Mouse (Mus musculus) gastrocnemius, adult 8-10 months (tissue): Measurements from ENCODE around the gene Pcnx. TPM values are rescaled to one million over a fixed set of nuclear protein-coding genes. Genes with fewer than 3 reads are reported as not detected.

Experiments used
- DNase-seq, 2 experiments: peaks; one replicate each; pipeline ENCODE4 v3.0.0; 2022; ENCODE audit warnings: low spot score in 2 of 2
- total RNA-seq, 4 experiments: library from RNA; stranded (reverse); gene quantifications; 2 replicates each; pipeline ENCODE4 v1.2.4; 2022

Pcnx gene
- total RNA-seq: 10 to 100 TPM; 47.1 to 67.9 (median 59.7) TPM

DNA sequence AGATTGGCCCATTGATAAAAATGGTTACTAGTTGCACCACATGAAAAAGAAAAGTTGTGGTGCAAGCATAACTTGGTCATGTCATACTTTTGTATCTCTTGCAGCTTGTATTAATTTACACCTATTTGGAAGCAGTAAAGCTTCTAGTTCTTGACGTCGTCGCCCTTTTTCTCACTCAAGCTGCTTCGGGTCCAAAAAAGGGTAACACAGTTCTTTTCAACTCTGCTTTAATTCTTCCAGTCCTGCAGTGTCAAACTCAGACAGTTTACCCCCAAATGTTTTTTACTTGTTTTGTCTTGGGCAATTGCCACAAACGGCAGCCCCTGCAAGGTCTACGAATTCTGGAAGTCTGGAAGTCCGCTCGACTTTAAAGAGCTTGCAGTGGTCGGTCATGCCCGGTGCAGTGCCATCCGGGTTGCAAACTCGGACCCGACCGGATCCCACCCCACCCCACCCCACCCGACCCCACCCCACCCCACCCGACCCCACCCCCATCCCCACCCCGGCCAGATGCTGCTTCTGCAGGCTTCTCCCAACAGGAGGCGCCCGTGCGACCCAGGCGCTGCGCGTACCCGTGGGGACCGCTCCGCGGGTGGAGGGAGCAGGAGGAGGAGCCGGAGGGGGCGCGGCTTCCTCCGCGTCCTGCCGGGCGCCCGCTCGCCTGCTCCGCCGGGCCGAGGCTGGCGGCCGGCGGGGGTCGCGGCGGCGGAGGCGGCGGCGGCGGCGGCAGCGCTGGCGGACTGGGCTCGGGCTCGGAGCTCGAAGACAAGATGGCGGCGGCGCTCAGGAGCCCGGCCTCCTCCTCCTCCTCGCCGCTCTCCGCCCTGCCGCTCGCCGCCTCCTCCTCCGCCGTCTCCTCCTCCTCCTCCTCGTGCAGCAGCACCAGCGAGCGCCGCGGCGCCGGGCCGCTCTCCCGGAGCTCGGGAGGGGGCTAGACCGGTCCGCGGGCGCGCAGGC is at the start of gene Pcnx:
Gene Pcnx, plus strand, starts transcription at position 673 of the 957 bp plus-strand sequence.
- peak; percentile 61 to 77 for DNase-seq

DNA sequence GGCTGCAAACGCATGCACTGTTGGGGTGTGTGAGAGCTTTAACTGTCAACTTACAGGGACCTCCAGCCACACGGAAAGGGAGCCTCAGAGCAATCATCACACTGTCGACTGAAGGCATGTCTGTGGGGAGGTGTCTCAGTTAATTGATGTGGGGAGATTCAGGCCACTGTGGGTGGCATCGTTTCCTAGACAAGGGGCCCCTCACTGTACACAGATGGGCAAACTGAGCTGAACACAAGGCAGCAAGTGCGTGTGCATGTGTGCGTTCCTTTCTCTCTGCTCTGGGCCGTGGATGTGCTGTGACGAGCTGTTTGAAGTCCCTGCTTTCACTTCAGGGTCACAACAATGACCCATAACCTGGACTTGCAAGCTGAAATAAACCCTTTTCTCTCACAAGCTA is 49.4 kb upstream of the Pcnx start:
- no peak for DNase-seq

DNA sequence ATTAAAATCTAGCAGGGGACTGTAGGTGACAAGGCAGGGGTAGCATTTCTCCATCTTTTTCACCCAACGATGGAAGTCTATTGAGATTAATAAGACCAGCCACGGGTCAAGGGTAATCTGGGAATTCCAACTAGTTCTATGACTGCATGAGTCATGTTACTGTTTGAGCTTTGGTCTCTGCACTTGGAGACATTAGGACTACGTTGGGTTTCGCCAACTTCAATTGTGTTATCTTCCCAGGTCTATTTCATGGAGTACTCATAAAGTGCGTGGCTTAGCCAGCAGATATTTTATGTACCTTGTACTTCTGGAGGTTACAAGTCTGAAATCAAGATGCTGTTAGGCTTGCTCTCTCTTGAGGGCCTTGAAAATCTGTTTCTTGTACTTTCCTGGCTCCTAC is 45.1 kb upstream of the Pcnx start:
- DNase-seq: no peak

DNA sequence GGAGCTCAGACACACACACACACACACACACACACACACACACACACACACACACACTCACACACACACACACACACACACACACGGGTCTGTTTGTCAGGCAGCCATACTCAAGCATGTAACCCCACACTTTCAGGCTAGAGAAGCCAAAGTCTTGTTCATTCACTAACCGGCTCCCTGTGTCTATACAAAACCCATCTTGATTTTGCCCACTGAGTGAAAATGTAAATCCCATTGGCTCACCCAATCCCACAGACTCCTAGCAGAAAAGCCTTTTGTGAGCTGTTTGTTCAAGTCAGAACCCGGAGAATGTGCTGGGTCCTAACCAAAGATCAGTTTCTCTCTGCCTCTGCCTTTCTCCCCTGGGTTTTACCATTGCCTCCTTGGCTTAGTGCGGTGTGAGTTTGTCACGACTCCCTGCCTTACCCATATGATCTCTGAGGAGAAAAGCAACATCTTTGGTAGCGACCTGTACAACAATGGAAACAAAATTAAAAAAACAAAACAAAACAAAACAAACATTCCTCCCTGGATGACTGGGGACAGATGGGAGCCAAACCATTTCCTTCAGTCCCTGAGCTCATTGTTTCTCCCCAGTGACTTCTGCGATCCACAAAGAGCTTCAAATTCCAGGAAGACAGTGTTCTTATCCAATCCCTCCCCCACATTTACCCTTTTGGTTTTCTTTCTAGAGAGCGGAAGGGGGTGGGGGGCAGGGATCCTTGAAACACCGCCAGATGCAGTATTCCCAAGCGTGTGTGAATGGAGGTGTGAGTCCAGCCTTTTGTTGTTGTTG is 43.3 kb upstream of the Pcnx start:
- DNase-seq: no peak

DNA sequence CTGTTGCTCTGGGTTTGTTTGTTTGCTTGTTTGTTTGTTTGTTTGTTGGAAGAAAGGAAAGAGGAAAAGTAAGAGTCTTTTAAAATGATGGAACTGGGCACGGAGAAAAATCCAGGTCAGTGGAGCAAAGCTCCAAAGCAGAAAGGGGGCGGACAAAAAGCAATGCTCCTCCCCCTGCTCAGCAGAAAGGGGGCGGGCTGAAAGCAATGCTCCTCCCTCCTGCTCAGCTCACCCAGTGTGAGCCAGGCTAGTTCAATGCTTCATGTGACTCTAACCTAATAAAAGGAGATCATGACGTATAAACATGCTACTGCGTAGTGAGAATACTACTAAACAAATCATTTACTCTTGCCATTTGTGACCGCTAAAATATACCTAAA is 42.7 kb upstream of the Pcnx start:
- no peak for DNase-seq

DNA sequence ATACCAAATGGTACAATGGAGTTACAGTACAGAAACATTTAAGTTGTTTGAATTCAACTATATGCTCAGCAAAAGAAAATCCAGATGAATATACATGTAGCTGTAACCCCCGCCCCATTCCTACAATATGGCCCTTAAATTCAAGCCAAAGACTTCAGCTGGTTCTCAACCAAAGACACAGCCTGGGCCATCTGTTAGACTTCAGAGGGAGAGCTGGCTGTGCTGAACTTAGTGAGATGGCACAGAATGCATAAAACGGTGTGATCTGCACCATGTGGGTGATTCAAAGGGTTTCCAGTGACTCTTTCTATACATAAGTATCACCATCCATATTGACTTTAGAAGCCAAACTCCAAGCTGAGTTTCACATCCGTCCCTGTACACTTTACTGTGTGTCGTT is 39.1 kb upstream of the Pcnx start:
- no peak for DNase-seq

DNA sequence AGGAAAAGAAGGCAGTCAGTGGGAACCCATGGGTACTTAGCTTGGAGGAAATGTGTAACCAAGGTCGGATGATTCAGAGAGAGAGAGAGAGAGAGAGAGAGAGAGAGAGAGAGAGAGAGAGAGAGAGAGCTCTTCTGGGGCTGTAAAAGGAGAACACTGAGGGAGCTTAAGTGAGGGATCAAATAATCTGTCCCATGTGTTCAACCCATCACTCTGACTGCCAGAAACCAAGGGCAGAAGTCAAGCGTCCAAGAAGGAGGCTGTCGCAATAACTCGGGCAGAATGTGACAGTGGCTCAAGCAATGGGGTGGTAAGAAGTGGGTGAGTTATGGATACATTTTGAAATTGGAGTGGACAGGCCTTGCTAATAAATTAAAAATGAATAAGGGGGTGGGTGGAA is 37.6 kb upstream of the Pcnx start:
- DNase-seq: peak in 1 of 2 experiments; percentile 24

DNA sequence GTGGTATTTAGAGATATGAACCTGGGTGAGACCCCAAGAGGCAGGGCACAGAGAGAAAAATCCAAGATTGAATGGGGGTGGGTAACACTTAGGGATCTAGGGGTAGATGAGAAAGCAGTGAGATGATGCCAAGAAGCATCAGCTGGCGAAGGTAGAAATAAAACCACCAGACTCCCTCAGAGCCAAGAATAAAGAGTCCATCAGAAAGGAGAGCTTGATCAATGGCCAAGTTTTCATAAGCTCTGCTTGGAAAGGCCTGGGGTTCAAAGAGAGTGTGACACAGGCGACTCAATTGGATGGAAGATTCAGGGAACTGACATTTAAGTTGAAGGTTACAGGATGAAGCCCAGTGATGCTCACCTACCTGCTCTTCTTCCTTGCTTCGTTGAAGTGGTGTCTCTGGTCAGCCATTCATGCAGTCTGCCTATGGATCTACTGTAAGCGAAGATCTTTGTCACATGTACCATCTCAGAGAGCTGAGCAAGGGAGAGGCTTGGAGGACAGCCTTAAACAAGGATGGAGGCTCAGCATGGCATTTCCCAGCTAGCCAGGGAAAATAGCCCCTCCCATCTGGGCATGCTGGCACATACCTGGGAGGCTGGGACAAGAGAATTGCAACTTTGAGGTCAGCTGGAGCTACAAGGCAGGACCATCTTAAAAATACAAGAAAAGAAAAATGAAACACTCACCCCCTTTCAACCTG is 36.9 kb upstream of the Pcnx start:
- DNase-seq: no peak

DNA sequence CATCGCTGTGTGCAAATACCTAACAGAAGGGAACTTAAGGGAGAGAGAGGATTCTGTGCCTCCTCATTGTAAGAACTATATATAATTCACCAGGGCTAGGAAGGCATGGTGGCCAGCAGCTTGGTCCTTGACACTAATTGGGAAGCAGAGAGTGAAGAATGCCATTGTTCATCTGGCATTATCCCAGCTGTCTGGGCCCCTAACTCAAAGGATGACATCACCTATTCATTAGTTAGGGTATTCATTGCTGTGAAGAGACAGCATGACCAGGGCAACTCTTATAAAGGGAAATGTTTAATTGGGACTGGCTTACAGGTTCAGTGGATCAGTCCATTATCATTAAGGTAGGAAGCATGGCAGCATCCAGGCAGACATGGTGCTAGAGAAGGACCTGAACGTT is 31.5 kb upstream of the Pcnx start:
- no peak for DNase-seq

DNA sequence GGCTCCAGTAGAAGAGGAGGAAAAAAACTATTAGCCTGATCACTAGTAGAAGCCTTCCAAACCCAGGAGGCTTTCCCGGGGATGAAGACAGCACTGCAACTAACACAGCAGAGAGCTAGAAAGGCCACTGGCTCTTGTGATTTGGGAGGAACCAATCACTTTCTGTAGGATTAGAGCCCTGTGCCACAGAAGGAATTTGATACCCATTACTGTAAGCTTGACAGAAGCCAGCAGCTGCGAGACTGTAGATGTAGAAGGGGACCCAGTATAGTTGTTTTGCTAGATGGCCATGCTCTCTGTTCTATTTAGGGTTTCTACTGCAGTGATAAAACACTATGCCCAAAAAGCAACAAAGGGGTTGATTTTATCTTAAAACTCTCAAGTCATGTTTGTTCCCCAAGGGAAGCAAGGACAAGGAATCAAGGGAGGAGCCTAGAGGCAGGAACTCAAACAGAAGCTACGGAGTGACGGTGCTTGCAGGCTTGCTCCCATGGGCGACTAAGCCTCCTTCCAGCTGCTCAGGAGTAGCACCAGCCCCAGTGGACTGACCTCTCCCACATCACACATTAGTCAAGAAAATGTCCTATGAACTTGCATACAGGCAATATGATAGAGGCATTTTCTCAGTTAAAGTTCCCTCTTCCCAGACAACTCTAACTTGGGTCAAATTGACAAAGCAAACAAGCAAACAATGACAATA is 27.6 kb upstream of the Pcnx start:
- DNase-seq: no peak

DNA sequence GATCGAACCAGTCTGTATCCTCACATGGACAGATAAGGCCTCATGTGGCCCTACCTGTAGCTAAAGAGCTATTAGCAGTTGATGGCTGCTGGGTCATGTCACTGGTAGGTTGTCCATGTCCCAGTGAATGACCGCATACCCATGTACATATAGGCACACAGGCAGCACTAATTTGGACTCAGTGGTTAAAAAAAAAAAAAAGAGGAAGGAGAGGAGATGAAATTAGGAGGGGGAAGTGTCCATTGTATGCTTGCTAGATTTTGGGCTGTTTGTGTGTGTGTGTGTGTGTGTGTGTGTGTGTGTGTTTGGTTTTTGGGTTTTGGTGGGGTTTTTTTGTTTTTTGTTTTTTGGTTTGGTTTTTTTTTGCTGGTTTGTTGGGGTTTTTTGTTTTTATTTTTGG is 26.7 kb upstream of the Pcnx start:
- DNase-seq: no peak

DNA sequence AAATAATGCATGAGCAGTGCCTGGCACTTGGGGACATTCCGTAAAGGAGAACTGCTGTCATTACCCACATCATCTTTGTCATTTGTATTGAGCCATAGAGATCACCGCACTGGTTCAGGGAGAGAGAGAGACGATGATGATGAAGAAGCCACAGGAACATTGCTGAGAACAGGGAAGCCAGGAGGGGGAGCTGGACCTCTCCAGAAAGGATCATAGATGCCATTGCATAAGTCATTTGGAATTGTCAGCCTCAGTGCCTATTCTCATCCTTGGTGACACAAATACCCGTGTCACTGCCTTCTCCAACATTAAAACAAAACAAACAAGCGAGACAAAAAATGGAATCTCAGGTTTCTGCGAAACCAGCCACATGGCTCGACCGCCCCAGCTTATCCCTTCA is 23.7 kb upstream of the Pcnx start:
- DNase-seq: no peak

DNA sequence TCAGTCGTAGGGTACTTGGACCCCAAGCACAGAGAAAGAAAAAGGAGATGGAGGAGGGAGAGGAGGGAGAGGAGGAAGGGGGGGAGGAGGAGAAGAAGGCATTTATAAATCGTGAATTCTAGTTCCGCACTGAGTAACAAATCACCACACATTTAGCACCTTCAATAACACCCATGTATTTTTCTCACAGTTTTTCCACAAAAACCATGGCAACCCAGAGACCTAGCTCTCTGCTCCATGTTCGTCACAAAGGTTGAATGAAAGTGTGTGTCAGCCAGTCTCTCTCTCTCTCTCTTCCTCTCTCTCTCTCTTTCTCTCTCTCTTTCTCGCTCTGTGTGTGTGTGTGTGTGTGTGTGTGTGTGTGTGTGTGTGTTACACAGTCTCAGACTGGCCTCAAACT is 22.4 kb upstream of the Pcnx start:
- no peak for DNase-seq

DNA sequence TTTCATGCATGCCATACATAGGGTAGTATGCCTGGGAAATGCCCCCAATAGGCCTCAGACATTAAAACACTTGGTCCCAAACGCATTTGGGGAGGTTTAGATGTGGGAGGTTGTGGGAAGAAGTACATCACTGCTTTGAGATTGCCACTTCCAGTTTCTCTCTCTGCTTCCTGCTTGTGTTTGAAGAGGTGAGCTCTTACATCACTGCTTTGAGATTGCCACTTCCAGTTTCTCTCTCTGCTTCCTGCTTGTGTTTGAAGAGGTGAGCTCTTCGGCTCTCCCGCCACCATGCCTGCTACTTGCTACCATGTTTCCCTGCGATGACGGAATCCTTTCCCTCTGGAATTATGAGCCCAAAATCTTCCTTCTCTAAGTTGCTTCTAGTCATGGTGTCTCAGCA is 20.2 kb upstream of the Pcnx start:
- no peak for DNase-seq

DNA sequence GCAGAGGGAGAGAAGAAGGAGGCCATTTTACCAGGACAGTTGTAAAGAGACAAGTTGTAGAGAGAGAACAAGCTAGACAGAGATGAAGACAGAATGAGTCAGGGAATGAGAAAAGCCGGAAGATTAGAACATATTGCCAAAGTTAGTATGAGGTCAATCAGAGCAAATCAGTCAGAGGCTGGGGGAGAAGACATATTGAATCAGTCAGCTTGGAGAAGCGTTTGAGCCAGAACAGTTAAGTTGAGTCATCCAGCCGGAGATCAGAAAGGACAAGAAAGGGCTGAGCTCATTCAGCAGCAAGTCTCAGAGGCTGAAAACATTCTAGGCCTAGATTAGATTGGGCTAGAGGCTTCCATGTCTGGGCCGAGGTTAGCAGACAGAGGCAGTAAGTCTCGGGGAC is 18.8 kb upstream of the Pcnx start:
- DNase-seq: no peak

DNA sequence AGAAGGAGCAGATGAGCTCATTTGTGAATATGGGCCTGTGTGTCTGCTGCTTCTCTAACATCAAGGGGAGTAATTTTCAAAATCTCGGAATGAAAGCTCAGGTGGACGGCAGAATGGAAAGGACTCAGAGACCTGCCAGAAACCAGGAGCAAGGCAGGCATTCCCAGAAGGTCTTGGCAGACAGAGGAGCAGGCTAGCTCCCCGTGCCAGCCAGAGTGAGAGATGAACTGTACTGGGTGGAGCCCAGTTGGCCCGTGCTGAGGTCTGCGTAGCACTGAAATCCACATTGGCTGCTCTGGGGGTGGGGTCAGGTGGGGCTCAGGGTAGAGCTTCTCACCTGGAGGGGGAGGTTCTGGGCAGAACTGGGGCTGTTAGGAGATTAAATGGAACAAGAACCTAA is 16.3 kb upstream of the Pcnx start:
- DNase-seq: peak; percentile 34 to 60

DNA sequence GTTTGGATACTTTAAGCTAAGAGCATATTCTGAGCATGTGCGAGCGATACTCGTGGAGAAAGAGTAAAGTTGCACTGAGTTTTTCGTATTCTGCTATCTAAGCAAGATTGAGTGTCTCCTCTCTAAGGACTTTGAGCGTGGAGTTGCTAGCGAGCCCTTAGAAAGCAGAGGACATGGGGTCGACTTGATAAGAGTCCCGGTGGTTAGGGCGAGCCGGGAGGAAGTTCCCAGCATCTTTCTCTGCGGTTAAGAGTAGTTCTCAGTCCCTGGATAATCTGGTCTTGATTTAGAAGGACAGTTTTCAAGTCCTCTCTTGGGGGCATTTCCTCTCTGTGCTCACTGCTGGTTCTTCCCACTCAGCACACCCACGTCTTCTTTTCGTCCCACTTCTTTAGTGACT is 15.3 kb upstream of the Pcnx start:
- DNase-seq: no peak

DNA sequence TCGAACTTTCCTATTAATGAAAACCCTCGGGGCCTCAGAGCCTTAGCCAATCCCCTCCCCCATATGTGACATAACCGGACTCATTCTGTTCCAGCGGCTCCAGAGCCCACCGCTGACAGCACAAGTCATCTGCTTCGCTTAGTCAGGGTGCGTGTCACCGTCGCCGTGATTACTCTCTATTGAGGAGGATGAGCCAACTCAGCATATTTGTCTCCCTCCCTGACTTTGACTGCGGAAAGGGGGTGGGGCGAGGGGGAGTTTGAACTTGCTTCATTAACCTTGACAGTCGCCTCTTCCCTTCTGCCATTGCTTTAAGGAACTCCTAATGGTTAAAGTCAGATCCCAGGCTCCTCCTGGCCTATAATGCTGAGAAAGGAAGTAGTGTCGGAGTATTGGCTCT is 14.8 kb upstream of the Pcnx start:
- no peak for DNase-seq

DNA sequence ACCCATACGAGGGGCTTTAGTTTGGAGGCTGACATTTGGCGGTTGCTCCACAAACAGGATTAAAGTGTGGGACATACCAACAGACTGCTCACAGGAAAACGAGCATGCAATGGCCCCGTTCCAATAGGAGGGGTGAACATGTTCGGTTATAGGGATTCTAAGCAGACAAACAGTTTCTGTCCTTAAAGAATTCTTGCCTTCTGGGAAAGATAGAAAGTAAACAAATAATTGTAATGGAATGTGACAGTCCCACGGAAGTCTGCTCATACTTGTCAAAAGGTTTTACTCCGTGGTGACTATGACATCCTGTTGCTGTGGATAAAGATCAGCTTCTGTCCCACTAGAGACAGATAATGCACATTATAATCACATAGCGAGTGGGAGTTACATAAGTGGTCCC is 10.2 kb upstream of the Pcnx start:
- no peak for DNase-seq

DNA sequence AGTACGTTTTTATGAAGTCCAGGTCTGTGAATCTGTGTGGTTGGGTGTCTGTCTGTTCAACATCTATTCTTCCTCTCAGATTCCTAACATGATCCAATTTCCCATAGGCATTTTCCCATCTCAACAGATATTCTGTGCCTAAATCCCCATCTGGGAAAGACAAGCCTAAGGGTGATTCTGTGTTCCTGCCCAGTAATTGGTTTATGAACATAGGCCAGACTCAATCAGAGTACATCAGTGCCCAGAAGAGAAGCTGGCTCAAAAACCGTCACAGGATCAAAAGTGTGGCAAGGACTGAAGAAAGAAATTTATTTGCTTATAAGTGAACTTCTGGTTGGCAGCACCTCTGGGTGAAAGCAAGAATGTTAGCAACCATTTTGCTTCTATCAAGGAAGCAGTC is 7.3 kb upstream of the Pcnx start:
- DNase-seq: no peak

DNA sequence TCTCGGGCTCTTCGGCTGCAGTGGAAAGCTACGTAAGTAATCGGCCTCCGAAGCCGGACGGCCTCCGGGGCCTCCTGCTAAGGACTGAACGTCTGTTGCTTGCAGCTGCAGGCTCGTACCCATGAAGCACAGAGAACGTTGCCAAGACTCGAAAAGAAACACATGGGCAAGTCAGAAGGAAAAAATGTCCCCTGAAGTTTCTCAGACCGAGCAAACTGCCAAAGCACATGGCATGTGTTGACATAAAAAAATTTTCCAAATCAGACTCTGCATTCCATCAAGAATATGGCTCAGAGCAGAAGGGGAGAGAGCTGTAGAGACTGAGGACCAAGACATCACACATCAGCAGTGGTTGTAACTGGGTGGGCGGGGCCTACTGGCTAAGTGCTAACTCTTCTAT is 6.8 kb upstream of the Pcnx start:
- no peak for DNase-seq
